Mouse (Mus musculus) testis, adult 2 months (tissue): ENCODE measurements around the gene Lrp3. TPM values are rescaled to one million over a fixed set of nuclear protein-coding genes. Genes with fewer than 3 reads are reported as not detected.
A peak's percentile ranks its signal among the peaks of the same experiment; 100 is the strongest.

Experiments used
- H3K27ac ChIP-seq: fragments of 200-500 bp; 2 replicates; pipeline ENCODE4 v1.5.1; 2012; ENCODE audit warnings: low read depth, low read length; ENCODE audit not compliant: control insufficient read depth, insufficient read depth
- H3K27me3 ChIP-seq: fragments of 200-500 bp; 2 replicates; pipeline ENCODE4 v1.6.1; 2012; ENCODE audit warnings: mild to moderate bottlenecking, low read length, moderate library complexity; ENCODE audit not compliant: control insufficient read depth, insufficient read depth
- H3K36me3 ChIP-seq: fragments of 200-500 bp; 2 replicates; pipeline ENCODE4 v1.6.1; 2012; ENCODE audit warnings: mild to moderate bottlenecking, low read length; ENCODE audit not compliant: control insufficient read depth, insufficient read depth
- H3K4me1 ChIP-seq: fragments of 200-500 bp; 2 replicates; pipeline ENCODE4 v1.6.1; 2012; ENCODE audit warnings: low read length; ENCODE audit not compliant: control insufficient read depth, insufficient read depth
- H3K4me3 ChIP-seq: fragments of 200-500 bp; 2 replicates; pipeline ENCODE4 v1.5.1; 2012; ENCODE audit warnings: low read depth, mild to moderate bottlenecking, low read length, moderate library complexity, mixed read lengths; ENCODE audit not compliant: control insufficient read depth
- CTCF ChIP-seq: fragments of 200-500 bp; IDR thresholded peaks from 2 replicates; pipeline ENCODE4 v1.5.1; 2012; ENCODE audit warnings: low read depth, mild to moderate bottlenecking, inconsistent platforms, low read length, moderate library complexity; ENCODE audit not compliant: control insufficient read depth, insufficient read depth, insufficient replicate concordance
- POLR2A ChIP-seq: fragments of 200-500 bp; IDR thresholded peaks from 2 replicates; pipeline ENCODE4 v1.6.1; 2012; ENCODE audit warnings: low read depth, mild to moderate bottlenecking, inconsistent platforms, low read length, moderate library complexity; ENCODE audit not compliant: control insufficient read depth
- polyA plus RNA-seq: library from polyadenylated mRNA; depleted of rRNA; stranded (reverse); fragments of >200 nt; gene quantifications from 2 replicates; pipeline ENCODE4 v1.2.3, GENCODE M21; 2012

The Lrp3 gene
- polyA plus RNA-seq, 1 experiment, result 0.70 TPM

DNA sequence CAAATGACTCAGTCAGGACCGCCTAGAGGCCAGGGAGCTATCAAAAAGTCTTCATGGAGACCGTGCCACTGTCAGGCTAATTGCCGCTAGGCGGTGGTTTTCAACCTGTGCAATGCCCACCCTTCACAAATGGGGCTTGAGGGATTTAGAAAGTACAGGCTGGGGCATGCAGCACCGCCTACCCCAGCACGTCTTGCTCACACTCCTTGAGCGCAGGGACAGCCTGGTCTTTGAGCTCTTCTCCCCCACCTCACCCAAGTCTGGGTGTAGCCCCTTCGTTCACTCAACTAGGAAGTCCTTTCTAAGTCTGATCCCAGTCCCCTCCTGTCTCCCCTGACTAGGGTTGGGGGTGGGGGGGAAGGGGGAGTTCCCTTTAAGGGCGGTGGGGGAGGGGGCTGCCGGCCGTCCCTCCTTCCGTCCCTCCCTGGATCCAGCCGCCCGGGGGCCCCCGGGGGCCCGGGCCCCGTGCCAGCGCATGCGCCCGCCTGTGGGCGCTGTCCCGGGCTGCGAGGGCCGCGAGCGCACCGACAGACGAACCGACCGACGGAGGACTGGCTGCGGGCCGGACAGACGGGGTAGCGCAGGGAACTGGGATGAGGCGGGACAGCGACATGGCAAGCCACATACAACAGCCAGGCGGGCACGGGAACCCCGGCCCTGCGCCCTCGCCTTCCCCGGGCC, 29.3 kb downstream of the Lrp3 start, which contains the start of gene Slc7a10:
Slc7a10 (plus strand) TSS at position 497 of the 681 bp plus-strand sequence.
- no peak within 1 kb of the TSS for H3K4me3 ChIP-seq
- peaks cover 2% of the 10 kb centered on the region for H3K27me3 ChIP-seq
- peaks cover 7% of the 10 kb centered on the region for H3K4me1 ChIP-seq
- no peaks in the 10 kb centered on the region for H3K36me3 ChIP-seq
- TF ChIP-seq CTCF (no peak), POLR2A (no peak)
- no peak within 1 kb of the TSS for H3K27ac ChIP-seq

DNA sequence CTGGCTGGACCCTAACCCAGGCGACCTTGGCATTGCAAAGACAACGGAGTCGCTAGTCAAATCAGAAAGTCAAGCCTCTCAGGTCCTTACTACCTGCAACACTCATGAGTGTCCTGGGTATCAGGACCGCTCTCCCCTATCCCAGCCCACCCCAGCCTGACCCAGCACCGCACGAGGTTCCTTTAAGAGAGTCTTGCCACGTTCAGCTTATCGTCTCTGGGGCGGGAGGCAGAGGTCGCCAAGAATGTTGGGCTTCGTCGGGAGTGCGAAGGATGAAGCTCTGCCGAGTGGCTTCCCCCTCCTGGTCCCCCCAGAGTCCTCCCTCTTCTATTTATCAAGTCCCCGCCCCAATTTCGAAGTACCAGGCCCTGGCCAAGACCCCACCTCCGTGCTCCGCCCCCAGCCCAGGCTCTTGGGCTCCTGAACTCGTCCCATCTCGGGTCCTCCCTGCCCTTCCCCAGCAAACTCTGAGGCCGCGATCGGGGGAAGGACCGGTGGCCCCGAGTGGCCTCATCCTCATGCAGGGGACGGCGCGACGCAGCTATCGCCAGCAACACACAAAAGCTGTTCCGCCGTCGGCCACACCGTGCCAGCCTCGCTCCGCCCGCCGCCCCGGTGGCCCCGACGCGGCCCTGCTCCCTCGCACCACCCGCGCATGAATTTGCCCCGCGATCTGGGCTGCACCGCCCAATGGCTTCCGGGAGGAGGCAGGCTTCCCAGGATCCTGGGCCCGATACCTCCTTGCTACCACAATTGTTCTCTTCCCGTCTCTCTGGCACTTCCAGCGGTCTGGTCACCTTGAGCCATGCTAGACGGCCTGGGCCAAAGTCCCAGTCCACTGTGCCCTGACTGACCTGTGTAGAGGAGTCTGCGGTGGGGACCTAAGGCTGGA, 30.2 kb downstream of the Lrp3 start:
- H3K4me1 ChIP-seq, result peaks cover 7% of the 10 kb centered on the region
- H3K4me3 ChIP-seq, result no peak overlapping the region
- TF ChIP-seq CTCF (peak; percentile 18; the same call in 1 of the 2 replicates), POLR2A (no peak)
- no peak overlapping the region for H3K27ac ChIP-seq
- no peaks in the 10 kb centered on the region for H3K36me3 ChIP-seq
- H3K27me3 ChIP-seq, result peaks cover 2% of the 10 kb centered on the region

- Histone ChIP-seq H3K36me3 (no peaks in the 10 kb centered on the region), H3K27ac (no peak overlapping the region), H3K27me3 (no peaks in the 10 kb centered on the region), H3K4me3 (no peak overlapping the region), H3K4me1 (no peaks in the 10 kb centered on the region)
- no peak for TF ChIP-seq POLR2A
- TF ChIP-seq CTCF, result no peak
Measured at GRCm38 (mm10) chr7:35176412-35177381, 38.6 kb downstream of the Lrp3 start.

GRCm38 (mm10) chr7:35175533-35175932, 39.8 kb downstream of the Lrp3 start:
- no peak overlapping the region for H3K4me3 ChIP-seq
- no peak overlapping the region for H3K27ac ChIP-seq
- H3K27me3 ChIP-seq, result no peaks in the 10 kb centered on the region
- 0 out of 2 replicates have a peak, but pooled peaks cover 2% of the 10 kb centered on the region for H3K4me1 ChIP-seq
- H3K36me3 ChIP-seq, result no peaks in the 10 kb centered on the region
- no peak for TF ChIP-seq POLR2A
- no peak for TF ChIP-seq CTCF

- 0 out of 2 replicates have a peak, but pooled peaks cover 2% of the 10 kb centered on the region for H3K4me1 ChIP-seq
- H3K36me3 ChIP-seq, result no peaks in the 10 kb centered on the region
- no peak overlapping the region for H3K27ac ChIP-seq
- TF ChIP-seq CTCF (no peak), POLR2A (no peak)
- H3K27me3 ChIP-seq, result no peaks in the 10 kb centered on the region
- H3K4me3 ChIP-seq, result no peak overlapping the region
Measured at GRCm38 (mm10) chr7:35172519-35172918, 42.8 kb downstream of the Lrp3 start.

GRCm38 (mm10) chr7:35171867-35172382, 43.4 kb downstream of the Lrp3 start:
- no peaks in the 10 kb centered on the region for H3K27me3 ChIP-seq
- 0 out of 2 replicates have a peak, but pooled peaks cover 2% of the 10 kb centered on the region for H3K4me1 ChIP-seq
- H3K36me3 ChIP-seq, result no peaks in the 10 kb centered on the region
- H3K27ac ChIP-seq, result no peak overlapping the region
- TF ChIP-seq CTCF, result no peak; the same call in 1 of the 2 replicates
- no peak for TF ChIP-seq POLR2A
- no peak overlapping the region for H3K4me3 ChIP-seq

- Histone ChIP-seq H3K27me3 (no peaks in the 10 kb centered on the region), H3K36me3 (no peaks in the 10 kb centered on the region), H3K27ac (no peak overlapping the region), H3K4me3 (no peak overlapping the region), H3K4me1 (0 out of 2 replicates have a peak, but pooled peaks cover 2% of the 10 kb centered on the region)
- TF ChIP-seq POLR2A, result no peak
- TF ChIP-seq CTCF, result peak; percentile 73; the same call in 1 of the 2 replicates
Measured at GRCm38 (mm10) chr7:35169341-35169740, 46.0 kb downstream of the Lrp3 start.
